Mouse (Mus musculus): ENCODE measurements around the gene Plcg1. TPM values are rescaled to one million over a fixed set of nuclear protein-coding genes. Genes with fewer than 3 reads are reported as not detected.

Plcg1 gene
- polyA plus RNA-seq, 1 experiment from 2014 or later: 32.5 TPM

DNA sequence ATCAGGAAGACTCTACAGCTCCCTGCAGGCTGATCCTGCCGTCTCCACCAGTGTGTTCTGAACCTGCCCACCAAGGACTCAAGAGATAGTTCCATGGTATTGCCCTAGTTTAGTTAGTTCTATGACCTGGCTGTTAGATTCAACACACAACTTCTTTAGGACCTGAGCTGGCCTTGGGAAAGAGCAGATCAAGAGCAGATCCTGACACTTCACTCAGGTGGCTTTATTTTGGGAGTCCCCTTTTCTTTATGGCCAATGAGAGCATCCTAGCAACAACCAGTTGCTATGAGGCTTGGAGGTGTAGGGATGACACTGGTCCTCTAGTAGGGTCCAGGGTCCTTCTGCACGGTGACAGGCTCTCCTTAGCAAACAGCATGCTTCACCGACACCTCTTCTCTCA lies 34.0 kb downstream of the Plcg1 start:
- no peak for TF ChIP-seq CTCF (IDR thresholded peaks at IDR 0.05; ENCODE audit: low read depth)
- ATAC-seq (replicated peaks; ENCODE audit: low FRiP score, low read depth) (no peak), DNase-seq (ENCODE audit: low spot score) (no peak)
- Histone ChIP-seq H3K9ac (ENCODE audit: low read depth, low read length) (no peak overlapping the region), H3K27me3 (ENCODE audit: insufficient read depth, low read length) (no peaks in the 10 kb centered on the region), H3K36me3 (ENCODE audit: insufficient read depth, low read length) (peaks cover 41% of the 10 kb centered on the region), H3K27ac (no peak overlapping the region), H3K4me2 (ENCODE audit: low read length) (no peak overlapping the region), H3K4me1 (replicated peaks; ENCODE audit: insufficient read depth, low read length) (no peaks in the 10 kb centered on the region), H3K9me3 (replicated peaks; ENCODE audit: low read length) (no peaks in the 10 kb centered on the region), H3K4me3 (replicated peaks; ENCODE audit: low read depth, low read length) (no peak overlapping the region)
- 81% methylated on average over 3 of the region's 3 CpGs for WGBS

DNA sequence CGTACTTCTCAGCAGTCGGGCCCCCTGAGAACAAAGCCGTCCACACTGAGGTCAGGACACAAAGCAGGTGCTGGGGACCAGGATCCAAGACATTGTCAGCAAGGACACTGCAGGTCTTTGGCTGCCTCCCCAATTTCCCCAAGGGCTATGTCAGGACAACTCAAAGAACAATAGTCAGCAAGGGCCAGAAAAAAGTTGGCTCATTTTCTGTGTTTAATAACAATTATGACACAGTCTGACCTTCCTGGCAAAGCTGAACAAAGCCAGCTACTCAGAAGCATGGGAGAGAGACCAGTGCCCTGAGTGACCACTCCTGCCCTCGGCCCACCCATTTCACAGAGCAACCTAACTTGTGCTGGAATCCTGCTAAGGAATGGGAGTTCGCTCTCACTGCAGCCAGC lies 35.3 kb downstream of the Plcg1 start:
- no peak for TF ChIP-seq CTCF (IDR thresholded peaks at IDR 0.05; ENCODE audit: low read depth)
- Histone ChIP-seq H3K9me3 (replicated peaks; ENCODE audit: low read length) (no peaks in the 10 kb centered on the region), H3K27me3 (ENCODE audit: insufficient read depth, low read length) (no peaks in the 10 kb centered on the region), H3K27ac (no peak overlapping the region), H3K36me3 (ENCODE audit: insufficient read depth, low read length) (peaks cover 30% of the 10 kb centered on the region), H3K4me2 (ENCODE audit: low read length) (no peak overlapping the region), H3K4me3 (replicated peaks; ENCODE audit: low read depth, low read length) (no peak overlapping the region), H3K4me1 (replicated peaks; ENCODE audit: insufficient read depth, low read length) (no peaks in the 10 kb centered on the region), H3K9ac (ENCODE audit: low read depth, low read length) (no peak overlapping the region)
- 68% methylated on average over 5 of the region's 5 CpGs for WGBS
- ATAC-seq (replicated peaks; ENCODE audit: low FRiP score, low read depth): no peak
- peak; percentile 27 for DNase-seq (ENCODE audit: low spot score)

DNA sequence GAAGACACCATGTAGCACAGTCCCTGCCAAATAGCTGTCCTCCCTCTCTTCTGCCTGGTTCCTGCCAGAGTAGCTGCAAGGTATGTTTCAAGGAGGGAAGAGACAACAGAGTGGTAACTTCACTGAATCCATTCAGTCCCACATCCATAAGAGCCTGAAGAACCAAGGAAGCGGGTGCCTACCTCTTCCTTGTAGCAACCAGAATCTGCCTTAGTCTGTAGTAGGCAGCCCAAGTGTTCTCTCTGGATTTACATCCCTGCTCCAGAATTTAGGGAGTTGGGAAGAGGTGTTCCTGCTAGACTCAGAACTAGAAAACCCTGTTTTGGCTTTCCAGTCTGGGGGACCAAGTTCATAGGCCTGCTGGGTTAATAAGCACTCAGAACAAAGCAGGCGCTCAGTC lies 36.1 kb downstream of the Plcg1 start:
- Histone ChIP-seq H3K27me3 (ENCODE audit: insufficient read depth, low read length) (no peaks in the 10 kb centered on the region), H3K9ac (ENCODE audit: low read depth, low read length) (no peak overlapping the region), H3K27ac (no peak overlapping the region), H3K9me3 (replicated peaks; ENCODE audit: low read length) (no peaks in the 10 kb centered on the region), H3K4me2 (ENCODE audit: low read length) (no peak overlapping the region), H3K4me1 (replicated peaks; ENCODE audit: insufficient read depth, low read length) (no peaks in the 10 kb centered on the region), H3K4me3 (replicated peaks; ENCODE audit: low read depth, low read length) (no peak overlapping the region), H3K36me3 (ENCODE audit: insufficient read depth, low read length) (peaks cover 28% of the 10 kb centered on the region)
- no peak for TF ChIP-seq CTCF (IDR thresholded peaks at IDR 0.05; ENCODE audit: low read depth)
- ATAC-seq (replicated peaks; ENCODE audit: low FRiP score, low read depth) (no peak), DNase-seq (ENCODE audit: low spot score) (no peak)
- 96% methylated on average over 2 of the region's 2 CpGs for WGBS

DNA sequence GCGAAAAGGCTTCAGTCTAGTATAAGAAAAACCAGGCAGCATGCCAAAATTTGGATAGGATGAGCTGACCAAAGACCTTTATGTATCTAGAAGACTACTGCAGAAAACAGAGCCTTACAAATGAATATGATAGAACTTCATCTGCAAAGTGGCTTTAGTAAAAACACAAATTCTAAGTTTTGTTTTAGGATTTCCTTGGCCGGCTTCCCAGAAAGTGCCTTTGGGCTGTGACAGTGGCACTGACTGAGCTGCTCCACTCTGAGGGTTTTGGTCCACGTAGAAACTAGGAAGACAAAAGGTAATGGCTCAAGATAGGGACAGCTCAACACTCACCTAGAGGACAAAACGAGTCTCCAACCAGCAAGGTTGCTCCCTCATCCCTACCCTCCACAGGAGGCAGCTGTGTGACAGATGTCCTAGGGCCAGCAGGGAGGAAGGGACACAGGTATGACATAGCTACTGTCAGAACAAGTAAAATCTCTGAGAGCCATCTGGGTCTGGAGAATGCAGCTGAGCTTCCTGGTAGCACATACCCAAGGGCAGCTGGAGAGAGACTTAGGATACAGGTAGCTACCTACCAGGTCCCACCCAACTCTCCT lies 37.1 kb downstream of the Plcg1 start:
- H3K36me3 ChIP-seq (ENCODE audit: insufficient read depth, low read length): peaks cover 18% of the 10 kb centered on the region; the same call in 1 of the 2 replicates
- H3K9me3 ChIP-seq (replicated peaks; ENCODE audit: low read length): no peaks in the 10 kb centered on the region
- H3K4me2 ChIP-seq (ENCODE audit: low read length): no peak overlapping the region
- H3K4me1 ChIP-seq (replicated peaks; ENCODE audit: insufficient read depth, low read length): no peaks in the 10 kb centered on the region
- ATAC-seq (replicated peaks; ENCODE audit: low FRiP score, low read depth) (no peak), DNase-seq (ENCODE audit: low spot score) (no peak)
- H3K9ac ChIP-seq (ENCODE audit: low read depth, low read length): no peak overlapping the region
- H3K27me3 ChIP-seq (ENCODE audit: insufficient read depth, low read length): no peaks in the 10 kb centered on the region
- no peak overlapping the region for H3K27ac ChIP-seq
- no peak overlapping the region for H3K4me3 ChIP-seq (replicated peaks; ENCODE audit: low read depth, low read length)
- no peak for TF ChIP-seq CTCF (IDR thresholded peaks at IDR 0.05; ENCODE audit: low read depth)
- WGBS: 85% methylated on average over 4 of the region's 4 CpGs

DNA sequence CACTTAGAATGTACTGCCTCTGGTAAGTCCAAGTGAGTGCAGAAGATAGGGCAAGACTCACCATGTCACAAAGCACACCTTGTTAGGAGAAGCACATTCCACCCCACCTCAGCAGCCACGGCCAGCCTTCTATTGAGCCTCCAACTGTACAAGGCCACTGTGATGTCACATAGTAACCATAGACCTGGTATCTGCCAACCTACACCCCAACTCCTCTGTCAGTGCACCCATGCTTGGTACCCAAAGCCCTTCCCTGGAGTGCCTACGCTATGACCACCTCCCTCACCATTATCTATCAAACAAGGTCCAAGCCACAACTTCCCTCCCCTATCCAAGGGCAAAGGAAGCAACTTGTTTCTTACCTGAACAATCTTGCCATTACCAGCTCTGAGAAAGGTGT lies 37.9 kb downstream of the Plcg1 start:
- Histone ChIP-seq H3K9me3 (replicated peaks; ENCODE audit: low read length) (no peaks in the 10 kb centered on the region), H3K36me3 (ENCODE audit: insufficient read depth, low read length) (peaks cover 15% of the 10 kb centered on the region; the same call in 1 of the 2 replicates), H3K27me3 (ENCODE audit: insufficient read depth, low read length) (no peaks in the 10 kb centered on the region), H3K9ac (ENCODE audit: low read depth, low read length) (no peak overlapping the region), H3K4me2 (ENCODE audit: low read length) (no peak overlapping the region), H3K4me3 (replicated peaks; ENCODE audit: low read depth, low read length) (no peak overlapping the region), H3K27ac (no peak overlapping the region), H3K4me1 (replicated peaks; ENCODE audit: insufficient read depth, low read length) (no peaks in the 10 kb centered on the region)
- TF ChIP-seq CTCF (IDR thresholded peaks at IDR 0.05; ENCODE audit: low read depth): no peak
- no peak for ATAC-seq (replicated peaks; ENCODE audit: low FRiP score, low read depth)
- WGBS: 97% methylated on average over 2 of the region's 2 CpGs
- no peak for DNase-seq (ENCODE audit: low spot score)

DNA sequence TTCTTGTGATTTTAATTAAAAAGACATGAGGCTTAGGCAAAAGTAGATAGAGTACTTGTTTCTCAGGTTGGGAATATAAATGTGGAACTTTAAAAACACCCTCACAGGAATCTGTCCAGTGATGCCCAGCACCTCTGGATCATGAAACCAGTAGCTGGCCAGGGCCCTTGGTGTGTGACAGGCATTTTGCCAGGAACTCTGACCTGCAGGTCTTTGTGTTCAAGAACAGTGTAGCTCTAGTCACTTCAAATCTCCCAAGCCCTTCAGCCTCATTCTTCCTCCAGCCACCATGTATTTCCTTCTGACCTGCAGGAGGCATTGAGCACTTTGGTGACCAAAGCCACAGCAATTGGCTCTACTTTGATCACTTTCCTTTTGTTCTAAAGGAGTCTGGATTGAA lies 39.3 kb downstream of the Plcg1 start:
- Histone ChIP-seq H3K4me3 (replicated peaks; ENCODE audit: low read depth, low read length) (no peak overlapping the region), H3K27me3 (ENCODE audit: insufficient read depth, low read length) (no peaks in the 10 kb centered on the region), H3K9me3 (replicated peaks; ENCODE audit: low read length) (no peaks in the 10 kb centered on the region), H3K9ac (ENCODE audit: low read depth, low read length) (no peak overlapping the region), H3K4me1 (replicated peaks; ENCODE audit: insufficient read depth, low read length) (no peaks in the 10 kb centered on the region), H3K4me2 (ENCODE audit: low read length) (no peak overlapping the region), H3K27ac (no peak overlapping the region), H3K36me3 (ENCODE audit: insufficient read depth, low read length) (peaks cover 15% of the 10 kb centered on the region; the same call in 1 of the 2 replicates)
- ATAC-seq (replicated peaks; ENCODE audit: low FRiP score, low read depth) (no peak), DNase-seq (ENCODE audit: low spot score) (no peak)
- no peak for TF ChIP-seq CTCF (IDR thresholded peaks at IDR 0.05; ENCODE audit: low read depth)

DNA sequence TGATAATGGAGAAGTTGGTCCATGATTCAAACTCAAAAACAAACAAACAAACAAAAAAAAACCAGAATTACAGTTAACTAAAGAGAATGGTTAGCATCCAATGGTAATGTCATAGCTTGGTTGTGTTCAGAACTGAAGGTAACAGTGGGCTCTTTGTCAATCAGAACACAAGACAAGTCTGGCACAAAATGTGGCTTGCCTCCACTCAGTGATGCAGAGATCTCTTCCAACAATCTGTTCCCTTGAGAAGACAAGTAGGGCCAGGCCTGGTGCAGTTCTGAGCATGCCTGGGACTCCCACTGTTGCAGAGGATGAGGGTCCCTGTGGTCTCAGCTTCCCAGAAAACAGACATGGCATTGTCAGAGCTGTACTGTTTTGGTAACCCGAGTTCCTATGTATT lies 39.8 kb downstream of the Plcg1 start:
- TF ChIP-seq CTCF (IDR thresholded peaks at IDR 0.05; ENCODE audit: low read depth): no peak
- no peaks in the 10 kb centered on the region for H3K27me3 ChIP-seq (ENCODE audit: insufficient read depth, low read length)
- H3K27ac ChIP-seq: no peak overlapping the region
- H3K4me3 ChIP-seq (replicated peaks; ENCODE audit: low read depth, low read length): no peak overlapping the region
- no peak overlapping the region for H3K4me2 ChIP-seq (ENCODE audit: low read length)
- ATAC-seq (replicated peaks; ENCODE audit: low FRiP score, low read depth): no peak
- no peak overlapping the region for H3K9ac ChIP-seq (ENCODE audit: low read depth, low read length)
- no peak for DNase-seq (ENCODE audit: low spot score)
- 92% methylated on average over 1 of the region's 1 CpGs for WGBS
- peaks cover 15% of the 10 kb centered on the region; the same call in 1 of the 2 replicates for H3K36me3 ChIP-seq (ENCODE audit: insufficient read depth, low read length)
- no peaks in the 10 kb centered on the region for H3K9me3 ChIP-seq (replicated peaks; ENCODE audit: low read length)
- no peaks in the 10 kb centered on the region for H3K4me1 ChIP-seq (replicated peaks; ENCODE audit: insufficient read depth, low read length)
